Comparison of ENCODE assay signal across 35 mouse cellular contexts in genomic region chr1:39855949-39856348, GRCm38 (mm10). TPM values are rescaled to one million over a fixed set of nuclear protein-coding genes. Genes with fewer than 3 reads are reported as not detected.
"Had no signal": no experiment of that assay in that cellular context is flagged by ENCODE, and none has a peak within 500 bp of the region (broad histone marks: within the 10 kb centered on the region; RNA-seq: fewer than 3 reads in every experiment).

No protein-coding gene starts in this region.

- H3K9ac ChIP-seq: heart, embryonic 13.5 days; heart, embryonic 15.5 days; hindbrain, embryonic 14.5 days; limb, embryonic 12.5 days had no signal

- H3K9me3 ChIP-seq: heart, embryonic 13.5 days; heart, embryonic 15.5 days; limb, embryonic 10.5 days; limb, embryonic 12.5 days had no signal

- H3K4me3 ChIP-seq: heart, adult 2 months; heart, embryonic 13.5 days; heart, embryonic 15.5 days; layer of hippocampus, adult 2 months; left cerebral cortex, adult 2 months; limb, embryonic 10.5 days; limb, embryonic 12.5 days had no signal

- H3K27ac ChIP-seq: heart, adult 2 months; heart, embryonic 13.5 days; hindbrain, embryonic 14.5 days; layer of hippocampus, adult 2 months; left cerebral cortex, adult 2 months; limb, embryonic 10.5 days; limb, embryonic 12.5 days had no signal

- H3K36me3 ChIP-seq: heart, embryonic 13.5 days; heart, embryonic 15.5 days; limb, embryonic 10.5 days; limb, embryonic 12.5 days had no signal

- H3K4me2 ChIP-seq: heart, embryonic 11.5 days; heart, embryonic 13.5 days; heart, embryonic 15.5 days; hindbrain, embryonic 14.5 days; limb, embryonic 12.5 days had no signal

- DNase-seq: gastrocnemius, postnatal 14 days; gastrocnemius, postnatal 36 days; heart, adult 11 months; heart, adult 2 months; heart, postnatal 14 days; heart, postnatal 36 days; kidney, adult 11 months; kidney, adult 2 months; kidney, postnatal 10 days; kidney, postnatal 25 days; kidney, postnatal 4 days had no signal

- ATAC-seq: hindbrain, embryonic 16.5 days; inflammation-experienced regulatory T-cells, adult 6 months; intestine, embryonic 16.5 days had no signal

- H3K27me3 ChIP-seq: heart, embryonic 13.5 days; heart, embryonic 15.5 days; limb, embryonic 12.5 days had no signal

RNA-seq across cellular contexts. Expression of gene Gm3646, which starts 50.8 kb away (rescaled TPM):
- total RNA-seq: gastrocnemius, adult 18-20 months; gastrocnemius, adult 8-10 months; hematopoietic stem cell, adult 5-6 weeks; layer of hippocampus, adult 2 months; layer of hippocampus, postnatal 10 days; layer of hippocampus, postnatal 25 days; left cerebral cortex, adult 2 months; left cerebral cortex, postnatal 14 days; left cerebral cortex, postnatal 36 days; liver, adult 2 months had no signal
- polyA plus RNA-seq: gonadal fat pad, adult 2 months; hindbrain, embryonic 11.5 days; hindbrain, embryonic 14.5 days; hindbrain, embryonic 16.5 days; inflammation-experienced regulatory T-cells, adult 6 months; intestine, embryonic 16.5 days; kidney, adult 2 months; kidney, embryonic 14.5 days; kidney, embryonic 16.5 days; limb, embryonic 10.5 days; limb, embryonic 12.5 days; limb, embryonic 14.5 days; liver, adult 2 months had no signal
